Mouse (Mus musculus): ENCODE measurements around the gene Washc4. TPM values are rescaled to one million over a fixed set of nuclear protein-coding genes. Genes with fewer than 3 reads are reported as not detected.

The Washc4 gene
- total RNA-seq, 2 experiments from 2014 or later: 39.0 to 55.4 TPM

DNA sequence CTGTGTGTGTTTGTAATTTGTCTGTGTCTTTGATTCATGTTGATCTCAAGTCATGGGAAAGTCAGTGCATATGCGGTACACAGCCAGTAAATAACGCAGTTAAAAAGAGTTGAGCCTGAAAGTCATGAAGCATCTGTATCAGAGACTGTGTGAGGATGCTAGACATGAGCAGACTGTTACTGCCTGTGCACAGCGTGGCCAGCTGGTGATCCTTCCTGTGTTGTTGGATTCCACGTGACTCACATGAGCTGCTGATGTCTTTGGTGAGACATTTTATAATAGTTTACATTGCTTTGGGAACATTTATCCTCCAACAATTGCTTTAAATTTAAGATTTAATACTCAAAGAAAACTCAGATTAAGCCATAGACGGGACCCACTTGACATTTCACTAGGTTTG, 51.0 kb downstream of the Washc4 start:
- no peak for ATAC-seq (ENCODE audit: poor library complexity, severe bottlenecking)

DNA sequence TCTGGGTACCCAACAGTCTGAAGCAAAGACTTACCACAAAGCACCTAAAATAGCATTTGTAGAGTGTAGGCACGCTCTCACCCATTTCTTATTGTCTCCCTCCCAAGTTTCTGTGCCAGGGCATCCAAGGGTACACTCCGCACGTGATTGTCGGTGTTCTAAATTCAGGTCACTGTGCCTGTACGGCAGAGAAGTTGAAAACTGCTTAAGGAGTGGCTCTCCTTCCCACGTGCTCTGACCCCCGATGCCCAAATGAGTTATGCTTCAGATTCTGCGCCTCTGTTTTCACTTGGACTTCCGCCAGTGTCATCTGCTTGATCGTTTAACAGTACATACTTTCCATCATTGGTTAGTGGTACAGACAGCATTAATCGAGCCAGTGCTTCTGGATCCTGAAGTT, 57.1 kb downstream of the Washc4 start:
- ATAC-seq (ENCODE audit: poor library complexity, severe bottlenecking): no peak

DNA sequence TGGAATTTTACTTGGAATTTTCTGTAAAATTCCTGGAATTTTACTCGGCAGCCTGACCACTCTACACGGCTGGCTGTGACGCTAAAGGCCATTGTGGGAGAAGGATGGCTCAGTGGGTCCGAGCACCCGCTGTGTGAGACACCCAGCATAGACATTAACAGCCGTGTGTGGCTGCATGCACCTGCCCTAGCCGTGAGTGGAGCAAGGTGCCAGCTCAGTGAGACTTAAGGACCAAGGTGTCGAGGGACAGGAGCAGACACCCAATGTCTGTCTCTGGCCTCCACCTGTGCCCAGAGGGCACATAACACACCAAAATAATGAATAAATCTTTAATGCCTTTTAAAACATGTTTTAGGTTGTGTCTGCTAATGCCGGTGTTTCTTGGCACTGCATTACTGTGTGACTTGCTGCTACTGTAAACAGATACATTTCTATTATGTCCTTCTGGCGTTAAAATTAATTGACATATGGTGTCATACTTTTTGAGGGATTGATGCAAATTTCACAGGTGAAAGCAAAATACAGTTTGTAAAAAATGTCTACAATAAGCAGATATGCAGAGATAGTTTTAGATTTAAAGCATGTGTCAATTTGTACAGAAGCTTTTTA, 60.5 kb downstream of the Washc4 start:
- no peak for ATAC-seq (ENCODE audit: poor library complexity, severe bottlenecking)

DNA sequence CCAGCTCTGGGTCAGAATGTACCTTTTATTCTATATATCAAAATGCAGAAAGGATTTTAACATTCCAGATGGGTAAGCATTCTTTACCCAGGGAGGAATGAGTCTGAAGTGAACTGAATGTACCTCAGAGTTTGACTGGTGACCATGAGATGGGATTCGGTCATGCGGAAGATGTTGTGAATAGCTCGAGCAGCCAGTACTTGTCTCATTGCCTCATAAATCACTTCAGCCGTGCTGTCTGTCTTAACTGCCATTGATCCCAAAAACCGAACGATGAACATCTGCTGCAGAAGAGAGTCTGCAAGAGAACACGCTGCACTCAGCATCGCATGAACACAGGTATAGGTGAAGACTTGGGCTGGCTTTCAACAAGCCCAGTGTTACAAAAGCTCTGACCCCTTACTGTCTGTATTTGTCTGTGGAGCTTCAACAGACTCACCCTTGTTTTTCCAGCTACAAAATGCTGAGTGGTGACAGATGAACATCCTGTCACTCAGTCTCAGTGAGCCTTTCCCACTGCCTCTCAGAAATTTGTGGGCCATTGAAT, 62.2 kb downstream of the Washc4 start:
- ATAC-seq (ENCODE audit: poor library complexity, severe bottlenecking): no peak

DNA sequence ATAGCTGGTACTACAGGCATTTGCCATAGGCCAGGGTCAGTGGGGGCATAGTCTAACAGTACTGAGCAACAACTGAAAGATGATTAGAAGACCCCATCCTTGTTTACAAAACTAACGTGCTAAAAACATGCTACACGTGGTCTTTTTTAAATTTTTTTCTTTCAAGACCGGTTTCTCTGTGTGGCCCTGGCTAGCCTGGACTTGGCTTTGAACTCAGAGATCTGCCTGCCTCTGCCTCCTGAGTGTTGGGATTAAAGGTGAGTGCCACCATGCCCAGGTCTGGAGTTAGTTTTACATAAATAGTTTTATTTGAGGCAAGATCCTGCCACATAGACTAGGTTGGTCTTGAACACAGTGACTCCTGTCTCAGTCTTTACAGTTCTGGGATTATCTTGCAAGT, 63.6 kb downstream of the Washc4 start:
- no peak for ATAC-seq (ENCODE audit: poor library complexity, severe bottlenecking)

DNA sequence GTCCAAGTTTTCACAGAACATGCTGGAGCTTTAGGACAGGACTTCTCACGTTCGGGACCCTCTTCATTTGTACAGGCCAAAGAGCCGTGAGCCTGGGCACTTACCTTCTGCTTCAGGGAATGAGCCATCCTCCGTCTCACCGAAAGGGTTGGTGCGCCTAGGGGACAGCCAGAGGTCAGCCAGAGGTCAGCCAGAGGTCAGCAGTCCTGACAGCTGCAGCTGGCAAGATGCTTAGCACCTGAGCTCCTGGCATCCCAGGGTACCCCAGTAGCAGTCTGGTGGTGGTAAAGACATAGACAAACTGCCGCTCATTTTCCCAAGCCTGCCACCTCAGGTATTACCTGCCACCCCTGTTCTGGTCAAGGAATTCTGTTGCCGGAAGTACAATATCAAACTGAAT, 65.0 kb downstream of the Washc4 start:
- ATAC-seq (ENCODE audit: poor library complexity, severe bottlenecking): no peak

DNA sequence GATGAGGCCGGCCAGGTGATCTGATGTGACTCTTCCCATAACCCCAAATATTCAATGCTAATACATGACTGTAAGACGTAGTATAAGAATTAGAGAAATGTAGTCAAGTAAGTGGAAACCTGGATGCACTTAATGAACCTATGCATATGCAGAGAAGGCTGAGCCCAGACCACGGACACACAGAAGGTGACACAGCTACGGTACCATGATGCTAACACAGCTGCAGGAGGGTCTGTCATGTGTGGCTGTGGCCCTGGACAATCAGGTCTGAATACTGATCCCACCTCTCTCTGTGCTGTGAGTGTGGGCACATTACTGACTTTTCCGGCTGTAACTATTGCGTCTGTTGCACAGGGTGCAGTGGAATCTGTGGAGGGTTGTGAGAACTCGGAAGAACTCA, 67.0 kb downstream of the Washc4 start:
- ATAC-seq (ENCODE audit: poor library complexity, severe bottlenecking): no peak

DNA sequence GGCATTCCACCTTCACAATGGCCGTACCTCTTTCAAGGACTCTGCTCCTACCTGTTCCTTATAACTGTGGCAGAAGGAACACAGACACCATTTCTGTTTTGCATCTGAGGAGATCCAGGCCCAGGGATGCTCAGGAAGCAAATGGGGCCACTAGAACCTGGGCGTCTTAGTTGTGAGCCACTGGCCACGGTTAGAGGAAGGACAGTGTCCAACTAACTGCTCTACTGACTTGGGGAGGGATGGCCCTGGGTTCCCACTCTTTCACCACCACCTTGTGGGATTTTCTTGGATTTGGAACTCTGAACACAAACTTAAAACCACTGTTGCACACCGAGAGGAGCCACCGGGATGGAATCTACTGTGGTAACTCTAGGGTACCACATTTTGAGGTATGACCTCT, 68.3 kb downstream of the Washc4 start:
- ATAC-seq (ENCODE audit: poor library complexity, severe bottlenecking): no peak

DNA sequence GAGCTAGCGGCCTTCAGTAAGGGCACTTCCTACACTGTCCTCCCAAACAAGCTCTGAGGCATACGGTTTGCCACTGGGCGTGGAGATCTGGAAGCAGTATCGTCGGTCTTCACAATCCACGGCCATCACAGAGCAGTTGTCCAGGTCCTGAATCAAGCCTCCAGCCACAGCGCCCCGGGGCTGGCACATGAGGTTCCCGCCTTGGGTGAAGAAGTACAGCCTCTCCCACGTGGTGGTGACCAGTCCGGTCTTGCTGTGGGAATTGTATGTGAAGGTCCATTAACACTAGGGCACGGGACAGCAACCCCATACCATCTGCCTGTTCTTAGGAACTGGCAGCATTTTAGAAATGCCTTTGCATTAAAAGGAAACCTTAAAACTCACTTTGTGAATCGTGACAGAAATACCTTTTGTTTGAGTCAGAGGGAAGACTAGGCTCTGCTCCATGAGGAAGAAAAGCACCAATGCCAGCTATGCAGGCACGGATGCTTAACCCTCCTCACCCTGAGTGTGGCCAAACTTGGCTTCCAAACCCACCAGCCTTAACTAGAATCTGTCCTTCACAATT, 69.2 kb downstream of the Washc4 start:
- ATAC-seq (ENCODE audit: poor library complexity, severe bottlenecking): no peak

DNA sequence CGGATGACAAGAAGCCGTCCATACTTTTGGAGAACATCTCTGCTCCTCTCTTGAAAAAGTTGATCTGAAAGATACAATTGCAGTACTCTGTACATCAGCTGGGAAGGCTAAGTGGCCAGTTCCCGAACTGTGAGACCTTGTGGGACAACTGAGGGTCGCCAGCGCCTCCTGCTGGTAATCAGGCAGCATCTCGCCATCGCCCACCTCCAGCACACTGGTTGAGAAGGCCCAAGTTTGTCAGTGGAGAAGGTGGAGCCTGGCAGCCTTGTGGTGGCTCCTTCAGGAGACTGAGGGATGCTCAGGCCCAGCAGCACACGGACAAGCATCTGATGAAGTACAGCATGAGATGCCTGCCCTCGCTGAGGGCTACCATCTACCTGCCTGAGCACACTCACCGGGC, 73.8 kb downstream of the Washc4 start:
- peak; percentile 72 for ATAC-seq (ENCODE audit: poor library complexity, severe bottlenecking)

DNA sequence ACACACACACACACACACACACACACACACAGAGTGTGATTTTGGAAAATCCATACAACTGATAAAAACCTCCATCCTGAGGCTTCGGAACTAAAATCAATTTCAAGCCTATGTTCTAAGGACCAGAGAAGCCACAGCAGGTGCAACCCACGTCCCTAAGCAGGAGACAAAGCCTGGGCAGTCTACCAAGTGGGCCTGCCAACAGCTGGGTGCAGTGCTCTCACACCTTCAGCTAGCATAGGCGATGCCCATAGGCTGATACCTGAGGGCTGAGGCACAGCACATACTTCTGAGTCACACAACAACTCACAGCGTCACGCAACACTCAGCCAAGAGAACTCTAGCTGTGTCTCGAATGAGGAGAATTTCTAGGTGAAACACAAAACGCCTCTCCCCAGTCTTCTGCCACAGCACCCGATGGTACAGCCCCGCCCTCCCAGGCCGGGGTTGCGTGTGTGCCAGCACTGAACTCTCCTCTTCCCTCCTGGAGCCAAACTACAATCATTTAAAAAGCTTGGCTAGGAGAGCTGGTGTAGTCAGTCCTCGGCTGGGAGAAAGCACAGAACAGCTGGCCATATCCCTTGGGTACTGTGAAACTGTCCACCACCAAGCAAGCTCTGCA, 75.4 kb downstream of the Washc4 start:
- no peak for ATAC-seq (ENCODE audit: poor library complexity, severe bottlenecking)

DNA sequence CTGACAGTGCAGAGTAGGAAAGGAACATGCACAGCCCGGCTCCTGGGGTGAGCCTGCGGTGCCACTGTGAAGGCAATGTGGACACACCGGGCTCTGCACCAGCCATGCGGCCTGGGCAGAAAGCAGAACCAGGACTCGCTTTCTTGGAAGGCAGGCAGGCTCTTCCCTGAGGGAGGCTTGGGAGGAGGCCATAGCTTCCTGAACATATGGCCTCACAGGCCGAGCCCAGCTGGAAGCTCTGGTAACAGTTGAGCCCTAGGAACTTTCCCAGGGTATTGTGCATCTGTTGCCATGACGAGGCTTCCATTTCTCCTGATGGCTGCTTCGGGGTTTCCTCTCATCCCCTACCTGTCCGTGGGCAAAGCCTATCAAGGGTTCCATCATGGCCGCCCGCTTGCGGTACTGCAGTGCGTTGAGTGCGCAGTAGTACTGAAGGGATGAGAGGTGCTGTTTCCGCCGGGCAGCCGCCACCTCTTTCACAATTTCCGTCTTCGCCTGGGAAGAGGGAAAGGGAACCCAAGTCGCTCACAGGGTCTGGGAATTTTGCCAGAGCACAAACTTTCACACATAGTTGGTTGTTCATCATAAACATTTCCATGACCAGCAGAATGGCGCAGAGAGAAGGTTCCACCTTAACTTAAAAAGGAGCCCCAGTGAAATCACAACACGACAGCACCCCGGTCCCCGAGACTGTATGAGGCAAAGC, 77.0 kb downstream of the Washc4 start:
- no peak for ATAC-seq (ENCODE audit: poor library complexity, severe bottlenecking)

DNA sequence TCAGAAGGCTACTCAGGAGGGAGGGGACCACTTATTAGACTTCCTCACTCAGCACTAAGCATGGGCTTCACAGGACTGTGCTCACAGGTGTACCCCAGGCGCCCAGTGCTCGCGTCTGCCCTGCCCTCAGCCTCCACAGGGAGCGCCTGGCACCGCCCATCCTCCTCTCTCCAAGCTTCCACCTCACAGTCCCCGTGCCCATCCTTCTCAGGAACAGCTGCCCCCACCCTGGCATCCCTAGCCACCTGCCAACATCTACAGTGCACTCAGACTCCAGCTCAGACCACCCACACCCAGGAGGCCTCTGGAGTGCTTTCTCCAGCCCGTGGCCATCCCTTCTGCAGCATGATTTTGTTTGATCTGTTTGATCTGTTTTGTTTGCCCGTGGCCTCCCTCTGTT, 80.5 kb downstream of the Washc4 start:
- no peak for ATAC-seq (ENCODE audit: poor library complexity, severe bottlenecking)

DNA sequence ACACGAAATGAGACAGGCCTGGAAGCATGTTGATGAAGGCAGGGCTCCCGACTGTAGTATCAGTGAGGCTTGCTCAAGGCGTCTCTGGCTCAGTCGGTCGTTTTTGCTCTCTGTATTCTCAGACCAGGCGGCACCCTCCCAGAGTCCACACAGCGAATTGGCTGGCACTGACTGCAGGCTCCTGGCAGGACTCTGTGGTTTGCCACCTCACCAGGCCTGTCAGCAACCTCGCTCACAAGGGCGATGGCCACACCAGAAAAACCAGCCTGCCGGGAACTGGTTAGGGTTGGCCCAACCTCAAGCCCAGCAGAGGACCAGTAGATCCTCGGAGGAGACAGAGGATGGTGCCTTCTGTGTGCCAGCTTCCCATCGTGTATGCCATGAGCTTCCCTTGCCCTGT, 81.3 kb downstream of the Washc4 start:
- no peak for ATAC-seq (ENCODE audit: poor library complexity, severe bottlenecking)

DNA sequence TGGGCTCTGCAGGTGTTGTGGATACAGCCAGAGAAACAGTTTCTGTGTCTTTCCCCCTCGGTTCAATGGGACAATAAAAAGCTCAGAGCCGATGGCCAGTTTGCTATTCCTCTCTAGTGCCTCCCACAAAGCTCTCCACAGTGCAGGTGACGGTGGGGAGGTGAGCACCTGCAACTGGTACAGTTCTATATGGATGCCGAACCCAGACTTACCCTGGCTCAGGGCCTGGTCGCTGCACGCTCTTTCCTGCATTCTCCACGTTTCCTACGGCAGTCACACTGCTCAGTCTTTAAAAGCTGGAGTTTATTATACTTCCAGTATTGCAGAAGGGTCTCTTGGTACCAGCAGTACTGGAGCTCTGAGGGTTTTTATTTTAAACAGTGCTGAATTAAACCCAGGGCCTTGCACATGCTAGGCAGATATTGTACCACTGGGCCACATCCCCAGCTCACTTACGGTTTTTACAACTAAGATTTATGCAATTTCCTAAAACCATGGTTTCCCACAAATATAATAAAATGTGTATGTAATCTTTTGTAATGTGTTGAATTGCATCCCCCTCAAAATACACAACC, 83.6 kb downstream of the Washc4 start:
- ATAC-seq (ENCODE audit: poor library complexity, severe bottlenecking): no peak

DNA sequence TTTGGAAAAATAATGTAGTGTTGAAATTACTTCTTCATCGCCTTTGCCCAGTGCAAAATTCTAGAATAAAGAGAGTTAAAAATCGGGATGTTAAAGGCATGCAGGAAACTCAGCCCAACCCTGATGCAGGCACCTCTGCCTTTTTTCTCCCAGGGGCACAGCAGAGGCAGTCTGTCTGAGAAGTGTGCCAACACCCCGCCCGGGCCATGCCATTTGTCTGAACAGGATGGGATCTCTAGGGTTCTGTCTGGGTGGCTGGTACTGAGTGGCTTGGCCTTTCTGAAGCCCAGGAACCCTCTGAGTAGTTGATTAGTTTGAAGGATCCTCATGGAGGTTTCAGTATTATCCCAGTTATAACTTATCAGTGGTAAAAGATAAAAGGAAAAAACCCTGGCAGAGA, 84.7 kb downstream of the Washc4 start:
- ATAC-seq (ENCODE audit: poor library complexity, severe bottlenecking): no peak

DNA sequence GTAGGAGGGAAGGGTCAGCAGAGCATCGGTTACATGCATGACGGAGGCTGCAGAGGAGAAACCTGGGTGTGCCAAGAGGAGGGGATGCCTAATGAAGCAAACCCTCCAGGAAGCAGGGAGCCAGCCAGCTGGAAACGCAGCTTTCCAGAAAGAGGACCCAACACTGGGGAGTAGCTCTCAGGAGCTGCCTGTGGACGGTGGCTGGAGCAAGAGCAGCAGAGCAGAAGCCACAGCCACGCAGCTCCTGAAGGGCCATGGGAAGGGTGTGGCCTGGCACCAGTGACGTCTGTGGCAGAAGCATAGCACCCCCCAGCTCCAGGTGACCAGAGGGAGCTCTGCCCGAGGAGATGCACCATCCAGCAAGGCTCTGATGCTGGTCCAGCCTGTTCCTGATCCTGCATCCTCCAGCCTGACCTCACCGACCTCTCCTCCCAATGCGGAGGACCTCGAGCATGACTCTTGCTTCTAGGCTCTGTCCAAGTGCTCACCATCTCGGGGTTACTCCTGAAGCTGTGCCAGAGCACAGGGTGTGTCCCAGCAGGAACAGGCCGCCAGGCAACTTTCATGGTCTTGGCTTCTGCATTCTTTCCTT, 85.7 kb downstream of the Washc4 start:
- no peak for ATAC-seq (ENCODE audit: poor library complexity, severe bottlenecking)

DNA sequence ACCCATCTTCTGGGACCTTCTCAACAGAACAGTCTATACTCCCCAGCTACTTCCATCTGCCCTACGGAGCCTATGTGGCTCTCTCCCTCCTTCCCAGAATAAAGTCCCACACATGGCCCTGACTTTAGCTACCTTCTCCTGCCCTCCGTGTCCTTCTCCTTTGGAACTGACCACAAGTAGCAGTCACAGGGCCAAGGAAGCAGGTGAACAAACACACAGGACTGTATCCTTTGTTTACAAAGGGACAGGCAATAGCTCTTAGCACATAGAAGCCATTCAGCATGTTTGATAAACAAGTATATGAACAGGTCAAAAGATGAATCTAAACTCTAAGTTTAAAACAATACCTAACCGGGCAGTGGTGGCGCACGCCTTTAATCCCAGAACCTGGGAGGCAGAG, 86.3 kb downstream of the Washc4 start:
- ATAC-seq (ENCODE audit: poor library complexity, severe bottlenecking): no peak

DNA sequence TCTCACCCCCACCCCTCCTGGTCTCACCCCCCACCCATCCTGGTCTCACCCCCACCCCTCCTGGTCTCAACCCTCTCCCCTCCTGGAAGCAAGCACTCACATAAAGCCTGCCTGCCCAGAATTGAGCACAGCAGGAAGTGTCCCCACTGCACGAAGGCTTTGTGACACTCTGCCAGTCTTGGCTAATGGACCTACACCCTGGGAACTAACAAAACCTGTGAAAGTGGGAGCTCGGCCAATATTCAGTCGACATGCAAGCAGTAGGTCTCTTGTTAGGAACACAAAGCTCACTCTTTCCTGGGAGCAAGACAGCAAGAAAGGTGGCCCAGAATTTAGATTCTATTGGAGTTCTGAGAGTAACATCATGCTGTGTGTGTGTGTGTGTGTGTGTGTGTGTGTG, 87.3 kb downstream of the Washc4 start:
- ATAC-seq (ENCODE audit: poor library complexity, severe bottlenecking): no peak

DNA sequence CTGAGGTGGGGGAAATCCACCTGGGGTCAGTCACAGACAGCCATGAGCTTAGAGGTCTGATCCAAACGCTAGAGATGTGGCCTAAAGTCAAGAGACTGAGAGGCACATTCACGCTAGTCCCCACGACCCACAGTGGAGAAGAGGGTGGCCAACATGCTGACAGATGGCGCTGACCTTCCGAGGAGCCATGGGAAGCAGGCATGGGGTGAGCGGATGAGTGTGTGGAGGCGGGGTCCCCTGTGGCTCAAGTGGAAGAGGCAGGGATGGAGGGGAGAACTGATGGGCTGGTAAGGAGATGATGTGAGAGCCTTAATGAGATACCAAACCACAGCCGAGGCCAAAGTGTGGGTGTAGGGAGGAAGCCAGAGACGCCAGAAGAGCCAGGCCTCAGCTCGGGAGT, 88.2 kb downstream of the Washc4 start:
- ATAC-seq (ENCODE audit: poor library complexity, severe bottlenecking): no peak

DNA sequence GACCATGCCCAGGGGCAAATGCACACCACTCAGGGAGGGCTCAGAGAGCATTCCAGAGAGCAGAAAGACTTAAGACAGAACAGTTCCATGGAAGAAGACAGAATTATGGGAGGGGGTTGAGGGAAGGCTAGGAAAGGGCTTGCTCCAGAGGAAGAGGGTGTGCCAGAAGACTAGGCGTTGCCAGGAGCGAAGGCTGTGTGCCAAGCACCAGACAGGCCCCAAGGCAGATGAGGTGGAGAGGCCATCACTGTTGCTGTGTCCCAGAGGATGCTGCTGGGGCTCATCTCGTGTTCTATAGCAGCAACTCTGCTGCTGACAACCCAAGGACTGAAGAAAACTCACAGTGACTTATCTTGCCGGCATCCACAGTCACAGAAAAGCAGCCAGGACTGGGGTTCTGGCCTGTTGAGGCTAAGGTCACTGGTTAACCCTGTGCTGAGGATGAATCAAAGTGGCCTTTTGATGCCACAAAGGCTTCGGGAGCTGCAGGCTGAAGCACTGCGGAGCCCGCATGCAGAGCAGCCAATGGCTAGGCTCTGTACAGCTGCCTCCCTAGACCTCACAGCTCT, 89.3 kb downstream of the Washc4 start:
- no peak for ATAC-seq (ENCODE audit: poor library complexity, severe bottlenecking)
